Mouse (Mus musculus) intestine, postnatal 0 days (tissue): ENCODE measurements around the gene Clasrp. TPM values are rescaled to one million over a fixed set of nuclear protein-coding genes. Genes with fewer than 3 reads are reported as not detected.

Experiments used
- ATAC-seq: fragments of 200-750 bp; cut with Nextera tagmentation; 2 replicates; pipeline ENCODE4 v1.8.0; 2017; ENCODE audit warnings: mild to moderate bottlenecking, moderate TSS enrichment, moderate library complexity
- H3K27ac ChIP-seq: fragments of 300-500 bp; sonication (generic); 2 replicates; pipeline ENCODE4 v1.5.1; 2014; ENCODE audit warnings: mild to moderate bottlenecking, low read depth, low read length, moderate library complexity
- H3K27me3 ChIP-seq: fragments of 300-500 bp; sonication (generic); replicated peaks from 2 replicates; pipeline ENCODE4 v1.6.1; 2014; ENCODE audit warnings: low read length, mixed read lengths; ENCODE audit not compliant: control insufficient read depth, insufficient read depth
- H3K36me3 ChIP-seq: fragments of 300-500 bp; sonication (generic); 2 replicates; pipeline ENCODE4 v1.6.1; 2014; ENCODE audit warnings: mild to moderate bottlenecking, moderate library complexity; ENCODE audit not compliant: control insufficient read depth, insufficient read depth
- H3K4me1 ChIP-seq: fragments of 300-500 bp; sonication (generic); replicated peaks from 2 replicates; pipeline ENCODE4 v1.6.1; 2014; ENCODE audit warnings: antibody characterized with exemption, low read length, mixed read lengths; ENCODE audit not compliant: control insufficient read depth, insufficient read depth
- H3K4me2 ChIP-seq: fragments of 300-500 bp; sonication (generic); replicated peaks from 2 replicates; pipeline ENCODE4 v1.6.1; 2014; ENCODE audit warnings: low read depth, mild to moderate bottlenecking, moderate library complexity
- H3K4me3 ChIP-seq: fragments of 300-500 bp; sonication (generic); 2 replicates; pipeline ENCODE4 v1.5.1; 2014; ENCODE audit warnings: low read depth, low read length
- H3K9ac ChIP-seq: fragments of 300-500 bp; sonication (generic); 2 replicates; pipeline ENCODE4 v1.6.1; 2014; ENCODE audit warnings: mild to moderate bottlenecking, low read depth, low read length
- H3K9me3 ChIP-seq: fragments of 300-500 bp; sonication (generic); 2 replicates; pipeline ENCODE4 v1.6.1; 2016; ENCODE audit warnings: mixed run types; ENCODE audit not compliant: control insufficient read depth
- CTCF ChIP-seq: sonication (generic); IDR thresholded peaks from 2 replicates; pipeline ENCODE4 v1.5.1; 2016; ENCODE audit warnings: low read depth, mild to moderate bottlenecking, control low read depth, antibody characterized with exemption, moderate library complexity
- WGBS: fragments of 180-500 bp; shearing (Covaris S2); extraction: QIAGEN DNeasy Blood & Tissue Kit; methylation state at CpG from one replicate; pipeline ENCODE4 v1.1.7; 2014; 5-methylcytosine and 5-hydroxymethylcytosine counted together
- polyA plus RNA-seq: library from polyadenylated mRNA; unstranded; fragments of >200 nt; fragmentation: Nextera tagmentation; extraction: Ambion mirVana; gene quantifications from 2 replicates; pipeline ENCODE4 v1.2.1, GENCODE M21; 2015

The Clasrp gene
- polyA plus RNA-seq, 1 experiment from 2014 or later: 14.8 TPM

- peaks cover 15% of the 10 kb centered on the region; the same call in 1 of the 2 replicates for H3K4me1 ChIP-seq
- H3K9me3 ChIP-seq: no peaks in the 10 kb centered on the region
- peak; percentile 22 for ATAC-seq
- no peaks in the 10 kb centered on the region for H3K27me3 ChIP-seq
- no peaks in the 10 kb centered on the region; the same call in 1 of the 2 replicates for H3K36me3 ChIP-seq
- H3K4me2 ChIP-seq: no peak overlapping the region
- H3K9ac ChIP-seq: no peak overlapping the region
- 53% methylated on average over 2 of the region's 2 CpGs for WGBS
- no peak overlapping the region for H3K4me3 ChIP-seq
- TF ChIP-seq CTCF: no peak
- no peak overlapping the region for H3K27ac ChIP-seq
Measured at GRCm38 (mm10) chr7:19547344-19547969, 56.8 kb downstream of the Clasrp start.

DNA sequence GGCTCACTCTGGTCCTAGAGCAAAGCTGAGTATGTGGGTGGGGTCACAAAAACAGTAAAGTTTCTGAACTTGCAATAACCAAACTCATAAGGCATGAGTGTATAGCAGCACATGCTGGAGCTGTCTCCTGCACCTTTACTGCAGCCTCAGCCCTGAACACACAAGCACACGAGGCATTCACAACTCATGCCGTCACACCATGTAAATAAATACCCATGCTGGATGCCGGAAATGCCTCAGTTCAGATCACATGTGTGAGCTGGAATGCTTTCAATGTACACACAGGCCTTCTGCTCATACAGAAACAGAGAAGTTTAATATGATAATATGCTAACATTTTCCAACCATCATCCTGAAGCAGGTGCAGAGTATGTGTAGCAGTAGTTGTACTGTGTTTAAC lies 58.3 kb downstream of the Clasrp start:
- peak; percentile 27; the same call in 1 of the 2 replicates for ATAC-seq
- Histone ChIP-seq H3K9me3 (no peaks in the 10 kb centered on the region), H3K27me3 (no peaks in the 10 kb centered on the region), H3K4me3 (no peak overlapping the region), H3K4me2 (no peak overlapping the region), H3K36me3 (no peaks in the 10 kb centered on the region; the same call in 1 of the 2 replicates), H3K9ac (no peak overlapping the region), H3K27ac (no peak overlapping the region), H3K4me1 (0 out of 2 replicates have a peak, but pooled peaks cover 6% of the 10 kb centered on the region)
- 15% methylated on average over 3 of the region's 3 CpGs for WGBS
- TF ChIP-seq CTCF: no peak

DNA sequence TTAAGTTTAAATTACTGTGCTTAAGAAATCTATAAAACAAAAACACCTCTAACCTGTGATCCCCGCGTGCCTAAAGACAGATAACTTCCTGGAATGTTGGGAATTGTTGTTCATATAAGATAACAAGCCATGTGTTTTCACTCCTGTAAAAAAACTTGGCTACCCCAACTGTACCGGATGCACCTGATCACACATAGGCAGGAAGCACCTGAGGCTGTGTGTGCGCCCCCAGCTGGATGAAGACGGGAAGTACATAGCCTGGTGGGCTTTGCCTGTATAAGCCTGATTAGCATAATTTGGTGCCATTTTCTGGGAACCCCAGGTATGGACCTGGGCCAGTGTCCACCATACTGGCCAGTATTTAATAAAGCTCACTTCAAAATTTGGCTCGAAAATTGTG lies 60.7 kb downstream of the Clasrp start:
- peak; percentile 68 for TF ChIP-seq CTCF
- Histone ChIP-seq H3K4me3 (no peak overlapping the region), H3K9me3 (no peaks in the 10 kb centered on the region), H3K36me3 (no peaks in the 10 kb centered on the region), H3K9ac (no peak overlapping the region), H3K27ac (no peak overlapping the region), H3K27me3 (no peaks in the 10 kb centered on the region), H3K4me2 (no peak overlapping the region), H3K4me1 (0 out of 2 replicates have a peak, but pooled peaks cover 6% of the 10 kb centered on the region)
- no peak for ATAC-seq
- 37% methylated on average over 6 of the region's 6 CpGs for WGBS

- Histone ChIP-seq H3K9me3 (no peaks in the 10 kb centered on the region), H3K4me3 (no peak overlapping the region), H3K4me2 (no peak overlapping the region), H3K27me3 (no peaks in the 10 kb centered on the region), H3K36me3 (no peaks in the 10 kb centered on the region), H3K9ac (no peak overlapping the region), H3K4me1 (no peaks in the 10 kb centered on the region), H3K27ac (no peak overlapping the region)
- WGBS: 60% methylated on average over 8 of the region's 8 CpGs
- ATAC-seq: 0 out of 2 replicates have a peak, but pooled peaks have one; percentile 14
- TF ChIP-seq CTCF: no peak
Measured at GRCm38 (mm10) chr7:19542155-19542691, 62.1 kb downstream of the Clasrp start.

DNA sequence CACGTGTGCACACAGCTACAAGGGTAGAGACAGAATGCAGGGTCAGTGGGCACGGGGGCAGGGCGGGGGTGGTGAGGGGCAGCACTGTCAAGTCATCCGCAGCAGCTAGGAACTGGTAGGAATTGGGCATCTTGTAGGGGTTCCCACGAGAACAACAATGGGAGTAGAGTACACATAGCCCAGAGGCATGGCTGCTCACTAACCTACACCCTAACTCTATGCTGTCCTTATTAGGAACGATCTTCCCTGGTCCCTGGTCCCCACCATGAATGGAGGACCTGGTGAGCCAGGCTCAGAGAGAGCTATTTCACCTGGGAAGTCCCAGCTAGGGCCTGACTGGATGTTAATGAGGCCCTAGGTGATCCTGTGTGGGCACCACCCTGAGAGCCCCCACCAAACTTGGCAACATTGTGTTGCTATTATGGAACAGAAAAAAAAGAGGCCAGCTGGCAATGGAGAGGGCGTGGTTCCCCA lies 62.6 kb downstream of the Clasrp start:
- no peak for TF ChIP-seq CTCF
- Histone ChIP-seq H3K36me3 (no peaks in the 10 kb centered on the region), H3K4me3 (no peak overlapping the region), H3K9me3 (no peaks in the 10 kb centered on the region), H3K27ac (no peak overlapping the region), H3K27me3 (no peaks in the 10 kb centered on the region), H3K4me2 (no peak overlapping the region), H3K4me1 (no peaks in the 10 kb centered on the region), H3K9ac (no peak overlapping the region)
- WGBS: 82% methylated on average over 7 of the region's 7 CpGs
- ATAC-seq: 0 out of 2 replicates have a peak, but pooled peaks have one; percentile 1

DNA sequence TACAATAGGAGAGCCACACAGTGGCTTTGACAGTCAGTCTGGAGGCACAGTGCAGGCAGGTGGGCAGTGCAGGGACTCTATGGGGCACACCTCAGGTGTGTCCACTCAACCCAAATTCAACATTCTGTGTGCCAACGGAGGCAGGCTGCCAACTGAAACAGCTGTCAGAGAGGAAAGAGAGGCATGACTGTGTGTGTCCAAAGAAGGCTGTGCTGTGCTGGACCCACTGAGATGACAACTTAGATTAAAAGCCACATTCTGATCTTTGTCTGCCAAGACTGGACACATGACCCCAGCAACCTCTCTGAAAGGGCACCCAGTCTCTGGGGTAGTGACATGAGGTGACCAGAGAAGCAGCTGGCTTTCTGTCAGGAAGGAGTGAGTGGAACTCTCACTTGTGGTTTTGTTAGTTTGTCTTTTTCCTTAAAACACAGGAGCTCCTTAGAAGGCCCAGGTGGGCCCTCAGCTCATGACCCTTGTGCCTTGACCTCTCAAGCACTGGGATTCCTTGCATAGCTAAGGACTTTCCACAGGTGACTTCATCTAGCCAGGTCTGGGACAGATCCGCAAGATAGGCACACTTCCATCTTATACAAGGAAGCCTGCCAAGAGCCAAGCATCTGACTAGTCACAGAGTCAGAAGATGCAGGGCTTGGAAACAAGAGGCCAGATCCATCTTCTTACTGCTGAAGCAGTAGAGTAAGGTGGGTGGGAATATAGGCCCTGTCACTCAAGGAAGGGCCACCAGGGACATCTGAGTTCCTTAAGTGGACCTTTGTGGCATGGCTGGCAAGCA lies 63.3 kb downstream of the Clasrp start:
- Histone ChIP-seq H3K9ac (no peak overlapping the region), H3K9me3 (no peaks in the 10 kb centered on the region), H3K4me3 (no peak overlapping the region), H3K4me1 (no peaks in the 10 kb centered on the region), H3K4me2 (no peak overlapping the region), H3K36me3 (no peaks in the 10 kb centered on the region), H3K27ac (no peak overlapping the region), H3K27me3 (no peaks in the 10 kb centered on the region)
- ATAC-seq: no peak
- TF ChIP-seq CTCF: no peak
- 76% methylated on average over 2 of the region's 2 CpGs for WGBS
